Mouse (Mus musculus): ENCODE measurements around the gene Mfrp.
A peak's percentile ranks its signal among the peaks of the same experiment; 100 is the strongest.
"Not testable (repeated sequence)": the region's sequence is repeated elsewhere in the genome, so short reads cannot be mapped to it uniquely, and the experiment has no call there.

Mfrp gene

DNA sequence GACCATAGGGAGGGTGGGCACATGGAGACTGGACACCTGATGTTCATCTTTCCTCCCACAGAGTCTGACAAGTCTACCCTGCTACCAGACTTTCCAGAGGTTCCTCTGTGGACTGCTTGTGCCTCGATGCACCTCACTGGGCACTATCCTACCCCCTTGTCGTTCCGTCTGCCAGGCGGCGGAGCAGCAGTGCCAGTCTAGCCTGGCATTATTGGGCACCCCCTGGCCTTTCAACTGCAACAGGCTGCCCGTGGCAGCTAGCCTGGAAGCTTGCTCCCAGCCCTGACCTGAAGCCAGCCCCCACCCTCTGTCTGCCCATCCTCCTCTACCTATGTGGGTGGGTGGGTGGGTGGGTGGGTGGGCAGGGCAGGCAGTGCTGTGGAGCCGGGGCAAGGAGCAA is 4.7 kb downstream of the Mfrp start:
- DNase-seq (ENCODE audit: low read depth) = no peak

DNA sequence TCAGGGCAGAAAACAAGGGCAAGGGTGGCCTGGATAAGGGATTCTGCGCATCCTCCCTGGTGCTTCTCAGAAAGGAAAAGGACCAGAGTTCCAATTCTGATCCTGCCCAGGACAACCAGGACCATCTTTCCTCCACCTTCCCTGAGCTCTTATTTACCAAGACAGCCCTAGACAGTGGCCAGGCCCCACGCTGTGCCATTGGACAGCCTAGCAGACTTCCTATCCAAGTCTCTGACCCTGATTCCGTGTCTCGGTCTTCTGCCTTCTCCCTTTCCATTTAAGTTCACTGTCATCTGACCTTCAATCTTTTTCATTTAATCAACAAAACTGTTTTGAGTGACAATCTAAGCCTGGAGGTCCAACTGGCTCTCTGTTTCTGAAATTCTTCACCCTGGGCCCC is 5.1 kb downstream of the Mfrp start:
- no peak for DNase-seq (ENCODE audit: low read depth)

DNA sequence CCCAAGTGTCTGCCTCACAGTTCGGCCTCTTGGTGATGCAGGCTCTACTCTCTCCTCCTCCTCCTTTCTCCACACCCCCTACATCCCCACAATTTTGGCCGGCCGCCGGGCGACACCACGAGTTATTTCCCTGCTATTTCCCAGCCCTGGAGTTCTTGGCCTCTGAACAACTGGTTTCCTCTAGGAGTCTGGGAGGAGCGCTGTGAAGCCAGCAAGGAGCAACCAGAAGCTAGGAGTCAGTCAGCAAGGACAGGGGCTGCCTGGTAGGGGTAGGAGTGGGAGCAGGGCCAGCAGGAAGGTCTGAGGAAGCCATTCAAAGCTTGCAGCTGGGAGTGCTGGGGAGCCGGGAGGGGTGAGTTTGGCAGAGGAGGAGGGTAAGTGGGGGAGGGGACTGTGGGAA is 5.6 kb downstream of the Mfrp start, which contains the start of gene C1qtnf5:
C1qtnf5 (plus strand) TSS at position 136 of the 400 bp plus-strand sequence.
- no peak for DNase-seq (ENCODE audit: low read depth)

DNA sequence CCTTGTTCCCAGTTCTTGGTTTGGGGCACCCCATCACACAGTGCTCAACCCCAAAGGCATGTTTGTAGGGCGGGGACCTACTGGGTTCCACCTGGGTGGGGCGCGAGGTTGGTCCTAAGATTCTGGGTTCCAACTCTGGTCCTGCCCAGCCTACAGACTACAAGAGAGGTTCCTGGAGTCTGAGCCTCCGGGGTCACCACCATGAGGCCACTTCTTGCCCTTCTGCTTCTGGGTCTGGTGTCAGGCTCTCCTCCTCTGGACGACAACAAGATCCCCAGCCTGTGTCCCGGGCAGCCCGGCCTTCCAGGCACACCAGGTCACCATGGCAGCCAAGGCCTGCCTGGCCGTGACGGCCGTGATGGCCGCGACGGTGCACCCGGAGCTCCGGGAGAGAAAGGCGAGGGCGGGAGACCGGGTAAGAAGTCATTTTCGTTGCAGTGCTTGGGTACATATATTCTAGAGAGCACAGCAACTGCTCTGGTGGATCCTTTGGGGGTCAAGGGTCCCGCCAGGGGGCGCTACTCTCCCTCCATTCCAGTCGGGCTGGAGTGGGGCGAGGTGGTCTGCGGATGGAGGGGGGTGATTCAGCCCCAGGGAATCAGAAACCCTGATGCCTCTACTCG is 6.1 kb downstream of the Mfrp start:
- DNase-seq (ENCODE audit: low read depth) = no peak

DNA sequence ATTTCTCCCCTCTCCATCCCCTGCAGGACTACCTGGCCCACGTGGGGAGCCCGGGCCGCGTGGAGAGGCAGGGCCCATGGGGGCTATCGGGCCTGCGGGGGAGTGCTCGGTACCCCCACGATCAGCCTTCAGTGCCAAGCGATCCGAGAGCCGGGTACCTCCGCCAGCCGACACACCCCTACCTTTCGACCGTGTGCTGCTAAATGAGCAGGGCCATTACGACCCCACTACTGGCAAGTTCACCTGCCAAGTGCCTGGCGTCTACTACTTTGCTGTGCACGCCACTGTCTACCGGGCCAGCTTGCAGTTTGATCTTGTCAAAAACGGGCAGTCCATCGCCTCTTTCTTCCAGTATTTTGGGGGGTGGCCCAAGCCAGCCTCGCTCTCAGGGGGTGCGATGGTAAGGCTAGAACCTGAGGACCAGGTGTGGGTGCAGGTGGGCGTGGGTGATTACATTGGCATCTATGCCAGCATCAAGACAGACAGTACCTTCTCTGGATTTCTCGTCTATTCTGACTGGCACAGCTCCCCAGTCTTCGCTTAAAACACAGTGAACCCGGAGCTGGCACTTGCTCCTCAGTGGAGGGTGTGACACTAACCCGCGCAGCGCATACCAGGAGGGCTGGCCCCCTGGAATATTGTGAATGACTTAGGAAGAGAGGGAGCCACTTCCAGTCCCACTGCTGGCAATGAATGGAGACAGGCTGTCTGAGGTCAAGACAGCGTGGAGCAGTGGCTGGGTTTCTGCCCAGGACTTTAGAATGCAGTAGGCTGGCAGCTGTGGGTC is 6.9 kb downstream of the Mfrp start:
- no peak for DNase-seq (ENCODE audit: low read depth)

DNA sequence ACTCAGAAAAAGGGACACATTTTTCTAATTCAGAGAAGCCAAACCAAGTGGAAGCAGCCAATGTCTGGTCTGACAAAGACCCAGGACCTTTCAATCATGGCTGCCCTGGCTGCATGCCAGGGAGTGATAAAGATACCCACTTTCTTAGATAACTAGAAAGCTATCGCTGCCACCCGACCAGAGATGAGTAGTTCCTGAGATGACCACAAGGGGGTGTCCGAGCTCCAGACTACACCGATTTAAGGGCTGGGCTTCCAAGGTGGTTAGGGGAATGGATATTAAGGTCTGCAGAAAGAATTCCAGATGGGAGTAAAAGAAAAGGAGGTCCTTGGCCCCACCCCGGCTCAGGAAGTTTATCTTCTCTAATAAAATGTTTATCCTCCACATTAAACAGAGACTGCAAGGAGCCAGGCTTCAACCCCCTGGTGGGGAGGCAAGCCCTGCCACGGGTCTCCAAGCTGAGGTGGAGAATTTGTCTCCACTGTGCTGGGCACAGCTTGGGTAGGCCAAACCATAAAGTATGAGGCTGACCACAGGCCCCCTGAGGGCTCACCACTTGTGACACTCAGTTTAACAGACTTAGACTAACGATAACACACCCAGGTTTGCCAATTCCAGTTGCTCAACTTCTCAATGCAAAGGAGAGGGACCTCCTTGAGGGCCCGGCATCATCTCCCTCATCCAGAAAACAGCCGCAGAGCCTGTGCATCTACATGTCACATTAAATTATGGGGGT is 8.0 kb downstream of the Mfrp start:
- DNase-seq (ENCODE audit: low read depth) = peak; percentile 73

DNA sequence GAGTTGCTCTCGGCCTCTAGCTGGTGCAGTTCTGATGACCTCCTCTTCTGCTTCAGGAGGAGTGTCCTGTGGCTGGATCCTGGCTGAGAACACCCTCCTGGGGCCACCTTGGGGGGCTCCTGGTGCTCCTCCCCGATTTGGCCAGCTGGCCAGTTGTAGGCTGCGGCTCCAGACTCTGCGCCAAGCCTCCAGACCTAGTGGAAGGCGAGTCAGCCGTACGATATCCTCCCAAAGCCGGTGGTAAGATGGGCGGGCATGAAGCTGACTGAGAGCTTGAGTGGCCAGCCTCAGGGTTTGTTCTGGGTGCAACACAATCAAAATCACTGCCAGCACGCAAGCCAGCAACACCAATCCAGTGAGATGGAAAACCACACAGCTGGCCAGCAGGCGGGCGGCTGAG is 10.4 kb downstream of the Mfrp start:
- DNase-seq (ENCODE audit: low read depth) = not testable (repeated sequence)

DNA sequence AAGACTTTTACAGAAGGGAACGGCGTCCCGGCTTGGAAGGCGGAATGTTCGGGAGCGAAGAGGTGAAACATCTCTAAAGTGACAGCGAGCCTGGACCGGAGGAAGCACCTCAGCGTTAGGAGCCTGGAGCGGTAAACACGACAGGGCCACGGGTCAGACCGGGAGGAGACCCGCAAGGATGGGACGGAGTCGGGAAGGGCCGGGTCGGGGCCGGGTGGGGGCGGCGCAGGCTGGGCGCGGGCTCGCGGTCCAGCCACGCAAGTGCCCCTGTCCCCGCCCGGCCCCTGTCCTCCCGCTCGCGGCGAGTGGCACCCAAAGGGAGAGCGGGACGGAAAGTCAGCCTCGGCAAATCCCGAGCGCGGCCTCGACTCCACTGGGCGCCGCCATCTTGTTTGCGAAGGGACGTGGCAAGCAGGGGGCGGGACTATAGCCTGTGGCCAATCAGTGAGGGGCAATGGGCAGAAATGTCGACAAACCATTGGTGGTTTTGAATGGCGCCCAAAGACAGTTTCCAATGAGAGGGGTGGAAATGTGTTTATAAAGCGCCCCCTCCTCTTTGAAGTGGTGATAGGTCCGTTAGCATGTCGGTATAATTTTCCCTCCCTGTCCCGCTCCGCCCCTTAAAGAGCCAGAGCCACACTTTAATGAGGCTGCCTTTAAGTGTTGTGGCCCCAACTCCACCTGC is 11.7 kb downstream of the Mfrp start, which contains the start of the genes Gm49380 and Rnf26:
Gm49380 (minus strand) TSS at position 396 of the 685 bp plus-strand sequence.
Rnf26 (minus strand) TSS at position 413 of the 685 bp plus-strand sequence.
- peak; percentile 93 for DNase-seq (ENCODE audit: low read depth)

DNA sequence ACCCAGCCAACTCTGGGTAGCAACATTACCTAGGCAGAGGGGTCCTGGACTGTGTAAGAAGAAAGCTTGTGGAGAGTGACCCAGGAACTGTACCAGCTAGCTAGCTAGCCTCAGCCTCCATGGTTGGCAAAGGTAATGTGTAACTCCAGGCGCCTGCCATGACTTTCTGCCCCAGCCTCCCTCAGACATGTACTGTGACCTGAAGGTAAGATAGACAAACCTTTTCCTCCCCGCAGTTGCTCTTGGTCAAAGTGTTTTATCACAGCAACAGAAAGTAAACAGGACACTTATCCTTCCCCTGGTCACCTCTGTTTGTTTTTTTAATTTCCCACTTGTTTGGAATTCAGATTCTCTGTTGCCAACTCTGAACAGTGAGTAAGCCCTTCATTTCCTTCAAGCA is 12.9 kb downstream of the Mfrp start:
- DNase-seq (ENCODE audit: low read depth) = no peak

DNA sequence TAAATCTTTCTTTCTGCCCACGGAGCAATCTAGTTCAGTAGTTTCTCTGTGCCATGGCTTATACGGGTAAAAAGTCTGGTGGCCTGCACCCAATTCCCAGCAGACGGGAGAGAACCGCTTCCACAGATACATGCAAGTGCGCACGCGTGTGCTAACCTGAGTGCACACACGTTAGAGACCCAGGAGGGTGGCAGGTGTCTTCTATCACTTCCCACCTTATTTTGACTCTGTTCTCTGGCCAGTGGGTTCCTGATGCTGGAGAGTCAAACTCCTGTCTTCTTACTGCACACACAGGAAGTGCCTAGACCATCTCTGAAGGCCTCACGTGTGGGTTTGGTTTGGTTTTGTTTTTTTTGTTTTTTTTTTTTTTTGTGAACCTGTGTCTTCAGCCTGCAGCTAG is 14.1 kb downstream of the Mfrp start:
- DNase-seq (ENCODE audit: low read depth) = no peak

DNA sequence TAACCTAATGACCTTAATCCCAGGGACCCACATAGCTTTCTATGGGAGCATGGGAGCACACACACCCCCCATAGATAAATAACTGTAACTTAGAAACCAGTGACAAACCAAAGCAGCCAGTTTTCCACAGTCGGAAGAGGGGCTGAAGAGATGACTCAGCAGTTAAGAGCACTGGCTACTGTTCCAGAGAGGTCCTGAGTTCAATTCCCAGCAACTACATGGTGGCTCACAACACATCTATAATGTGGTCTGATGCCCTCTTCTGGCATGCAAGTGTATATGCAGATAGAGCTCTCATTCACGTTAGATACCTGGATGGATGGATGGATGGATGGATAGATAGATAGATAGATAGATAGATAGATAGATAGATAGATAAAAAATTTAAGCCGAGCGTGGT is 14.7 kb downstream of the Mfrp start:
- DNase-seq (ENCODE audit: low read depth) = no peak

DNA sequence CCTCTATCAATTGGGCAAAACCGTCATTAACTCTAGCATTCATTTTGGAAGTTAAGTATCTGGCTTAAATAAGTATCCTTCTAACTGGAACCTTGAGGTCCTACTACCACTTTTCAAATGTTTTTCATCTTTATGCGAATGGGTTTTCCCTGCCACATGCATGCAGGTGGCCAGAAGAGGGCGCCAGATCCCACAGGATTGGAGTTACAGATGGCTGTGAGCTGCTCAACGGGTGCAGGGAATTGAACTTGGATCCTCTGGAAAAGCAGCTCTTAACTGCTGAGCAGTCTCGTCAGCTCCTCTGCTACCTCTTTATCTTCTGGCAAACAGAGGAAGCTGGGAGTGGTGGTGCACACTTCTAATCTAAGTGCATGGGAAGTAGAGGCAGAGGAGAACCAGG is 17.5 kb downstream of the Mfrp start:
- DNase-seq (ENCODE audit: low read depth) = no peak

DNA sequence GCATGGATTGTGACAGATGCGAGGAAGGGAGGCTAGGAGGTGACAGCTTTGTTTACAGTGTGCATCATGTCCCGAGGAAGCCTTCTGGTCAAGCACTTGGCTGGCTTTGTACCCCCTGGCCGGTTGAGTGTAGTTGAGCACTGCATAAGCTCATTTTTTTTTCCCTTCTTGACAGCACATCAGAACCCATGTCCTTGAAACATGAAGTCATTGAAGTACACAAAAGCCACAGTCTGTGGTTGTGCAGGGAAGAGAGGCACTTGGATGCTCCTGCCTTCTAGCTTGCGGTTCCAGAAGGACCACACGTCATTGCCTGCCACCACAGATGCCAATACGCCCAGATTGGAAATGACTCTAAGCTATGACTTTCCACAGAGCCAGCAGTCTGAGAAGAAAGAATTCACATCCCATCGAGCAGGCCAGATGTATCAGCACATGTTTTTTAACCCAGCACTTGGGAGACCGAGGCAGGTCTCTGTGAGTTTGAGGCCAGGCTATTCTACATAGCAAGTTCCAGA is 18.5 kb downstream of the Mfrp start:
- DNase-seq (ENCODE audit: low read depth) = no peak

DNA sequence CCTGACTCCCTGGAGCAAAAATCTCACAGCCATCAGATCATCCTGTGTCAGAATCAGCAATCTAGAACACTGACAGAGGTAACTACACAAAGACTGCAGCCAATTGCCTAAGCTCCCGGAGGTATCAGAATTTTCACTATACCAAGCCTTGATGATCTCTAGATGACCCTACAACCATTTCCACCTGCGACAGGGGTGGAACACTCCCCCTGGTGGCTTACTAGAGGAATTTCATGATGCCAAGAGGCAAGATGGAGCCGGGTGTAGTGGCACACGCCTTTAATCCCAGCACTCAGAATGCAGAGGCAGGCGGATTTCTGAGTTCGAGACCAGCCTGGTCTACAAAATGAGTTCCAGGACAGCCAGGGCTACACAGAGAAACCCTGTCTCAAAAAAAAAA is 22.8 kb downstream of the Mfrp start:
- DNase-seq (ENCODE audit: low read depth) = no peak

DNA sequence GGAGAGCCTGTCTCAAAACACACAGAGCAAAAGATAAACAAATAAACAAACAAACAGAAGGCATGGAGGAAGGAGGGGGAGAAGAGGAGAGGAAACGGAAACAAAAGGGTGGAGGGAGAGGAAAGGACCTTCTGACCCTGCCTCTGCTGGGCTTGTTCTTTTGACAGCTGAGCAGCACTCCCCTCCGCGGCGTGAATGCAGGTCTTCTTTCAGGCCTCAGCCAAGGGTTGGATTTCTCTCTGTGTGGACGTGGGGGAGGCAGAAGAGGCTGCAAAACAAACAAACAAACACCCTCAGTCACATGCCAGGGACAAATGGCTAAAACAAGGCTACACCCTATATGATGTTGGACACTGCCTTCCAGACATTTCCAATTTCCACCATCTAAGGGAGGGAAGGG is 23.5 kb downstream of the Mfrp start:
- DNase-seq (ENCODE audit: low read depth) = no peak

DNA sequence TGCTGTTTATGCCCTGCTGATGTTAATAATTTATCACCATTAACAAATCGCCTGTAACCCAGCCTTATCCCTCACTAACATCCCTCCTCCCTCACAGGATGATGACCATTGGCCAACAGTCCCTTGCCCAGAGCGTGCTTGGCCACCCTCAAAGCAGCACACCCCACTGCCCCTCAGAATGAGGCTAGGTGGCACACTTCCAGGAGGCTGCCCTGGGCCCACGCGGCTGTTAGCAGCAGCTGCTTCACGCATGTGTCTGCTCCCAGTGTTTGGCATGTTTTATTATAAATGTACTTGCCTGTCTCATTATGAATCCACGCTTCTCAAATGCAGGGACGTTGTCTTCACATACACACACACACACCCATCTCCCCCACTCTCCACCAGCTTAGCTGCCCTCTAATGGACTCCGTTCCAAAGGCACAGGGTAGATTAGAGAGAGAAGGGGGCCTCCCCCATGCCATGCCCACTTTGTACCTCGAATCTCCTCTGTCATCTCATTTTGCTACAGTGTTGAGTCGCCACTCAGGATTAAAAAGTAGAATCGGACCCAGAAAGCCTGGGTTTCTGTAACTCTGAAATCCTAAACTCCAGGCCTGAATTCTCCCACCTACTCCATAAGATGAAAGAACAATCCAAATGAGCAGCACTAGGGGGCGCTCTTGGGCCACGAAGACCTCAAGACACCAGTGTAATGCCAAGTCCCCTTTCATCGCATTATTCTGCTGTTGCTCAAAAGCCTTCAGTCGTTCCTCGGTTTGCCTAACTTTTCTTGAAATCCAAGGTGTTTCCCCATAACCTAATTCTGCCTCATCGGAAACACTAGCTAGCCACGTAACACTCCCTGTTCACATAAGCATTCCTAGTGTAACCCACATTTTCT is 24.3 kb downstream of the Mfrp start:
- peak; percentile 90 for DNase-seq (ENCODE audit: low read depth)

DNA sequence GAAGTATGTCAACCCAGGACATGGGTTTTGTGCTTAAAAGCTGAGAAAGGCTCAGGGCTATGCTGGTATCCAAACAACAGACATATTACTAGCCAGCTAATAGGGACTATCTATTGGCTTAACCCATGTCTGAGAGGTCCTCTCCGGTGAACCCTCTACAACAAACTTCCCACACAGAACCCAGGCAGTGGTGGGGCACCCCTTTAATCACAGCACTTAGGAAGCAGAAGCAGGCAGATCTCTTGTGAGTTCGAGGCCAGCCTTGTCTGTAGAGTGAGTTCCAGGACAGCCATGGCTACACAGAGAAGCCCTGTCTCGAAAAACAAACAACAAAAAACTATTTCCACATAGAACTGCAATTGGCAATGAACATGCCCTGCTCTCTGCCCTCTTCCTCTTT is 25.2 kb downstream of the Mfrp start:
- DNase-seq (ENCODE audit: low read depth) = no peak

DNA sequence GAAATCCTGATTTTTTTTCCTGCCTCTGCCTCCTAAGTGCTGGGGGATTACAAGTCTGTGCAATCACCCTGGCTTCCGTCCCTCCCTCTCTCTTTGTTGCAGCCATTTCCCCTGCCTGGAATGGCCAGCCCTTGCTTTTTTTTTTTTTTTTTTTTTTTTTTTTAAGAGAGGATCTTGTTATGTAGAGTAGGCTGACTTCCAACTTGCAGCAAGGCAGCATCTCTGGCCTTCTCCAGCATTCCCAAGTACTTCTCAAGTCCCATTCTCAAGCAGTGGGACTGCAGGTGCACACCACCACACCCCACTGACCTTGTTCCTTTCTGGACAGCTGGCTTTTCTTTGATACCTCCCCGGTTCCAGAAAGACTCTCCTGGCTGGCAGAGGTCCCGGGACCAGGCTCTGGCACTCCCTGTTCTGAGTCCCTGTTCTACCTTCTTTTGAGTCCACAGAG is 25.8 kb downstream of the Mfrp start:
- no peak for DNase-seq (ENCODE audit: low read depth)

DNA sequence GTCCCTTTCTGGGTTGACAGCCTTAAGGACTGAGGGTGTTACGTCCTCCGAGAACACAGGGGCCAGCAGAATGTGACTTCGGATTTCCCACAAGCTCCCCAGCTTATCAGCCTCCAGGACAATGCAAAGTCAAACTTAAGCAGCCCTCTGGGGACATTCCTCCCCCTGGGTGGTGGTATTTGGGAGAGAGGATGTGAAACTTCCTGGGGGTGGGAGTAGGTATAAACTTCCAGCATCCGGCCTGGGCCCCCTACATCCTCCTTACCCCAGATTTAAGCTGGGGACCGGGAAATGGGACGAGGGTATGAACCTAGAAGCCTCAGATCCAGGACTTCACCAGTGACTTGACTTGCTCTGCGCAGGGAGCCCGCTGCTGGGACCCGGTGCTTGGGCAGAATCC is 28.1 kb downstream of the Mfrp start:
- DNase-seq (ENCODE audit: low read depth) = no peak

DNA sequence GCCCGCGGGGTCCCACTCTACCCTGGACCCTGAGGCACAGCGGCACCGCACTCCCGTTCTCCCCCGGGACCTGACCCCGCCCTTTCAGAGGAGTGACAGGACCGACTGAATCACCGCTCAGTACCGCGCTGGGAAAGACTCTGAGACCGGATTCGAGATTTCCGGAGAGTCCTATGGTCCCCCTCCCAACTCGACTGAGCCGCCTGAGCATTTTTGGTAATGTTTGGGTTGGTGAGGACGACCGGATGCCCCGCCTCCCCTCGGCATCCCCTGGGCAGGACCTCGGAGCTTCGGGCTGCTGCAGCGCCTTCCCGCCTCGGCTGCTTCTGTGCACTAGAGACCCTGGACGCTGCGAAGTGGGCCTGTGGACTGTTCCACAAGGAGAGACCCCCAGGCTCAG is 28.5 kb downstream of the Mfrp start:
- no peak for DNase-seq (ENCODE audit: low read depth)
